ENCODE assay signal across 8 mouse cellular contexts in the genomic region with DNA sequence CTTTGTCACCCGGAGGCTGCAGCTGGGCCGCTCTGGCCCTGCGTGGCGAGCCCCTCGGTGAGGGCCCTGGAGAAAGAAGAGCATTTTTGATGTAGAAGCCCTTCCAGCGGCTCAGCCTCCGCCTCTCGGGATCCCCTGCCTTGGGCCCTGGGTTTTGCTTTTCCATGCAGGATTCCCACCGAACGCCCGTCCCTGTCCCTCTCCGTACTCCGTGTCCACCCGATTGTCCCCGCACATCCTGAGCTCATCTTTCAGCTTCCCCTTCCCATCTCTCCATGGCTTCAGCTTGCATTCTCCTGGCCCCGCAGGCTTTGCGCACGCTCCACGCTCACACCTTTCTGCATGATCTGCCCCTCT. TPM values are rescaled to one million over a fixed set of nuclear protein-coding genes. Genes with fewer than 3 reads are reported as not detected.
DNase-seq lines count a peak whose midpoint lies in the region; ATAC-seq and TF ChIP-seq lines count a peak whose summit lies in the region.

No protein-coding gene starts in this region.

- H3K4me2 ChIP-seq in limb, embryonic 15.5 days = peak overlapping the region; percentile 71
- H3K4me2 ChIP-seq in stomach, embryonic 15.5 days = peak overlapping the region; percentile 77

- peak overlapping the region; percentile 95; the same call in 1 of the 2 replicates for H3K27ac ChIP-seq in spleen, adult 2 months (ENCODE audit: insufficient read depth, low read length)
- peak overlapping the region; percentile 87 for H3K27ac ChIP-seq in limb, embryonic 15.5 days
- H3K27ac ChIP-seq in stomach, embryonic 15.5 days = peak overlapping the region; percentile 84; the same call in 1 of the 2 replicates

- DNase-seq in embryo, embryonic 10 days (ENCODE audit: low spot score) = peak; percentile 32
- DNase-seq in embryo, embryonic 11 days = no peak
- DNase-seq in spleen, adult 2 months (ENCODE audit: low read depth in 1 of 2, low spot score in 2 of 2) = no peak
- DNase-seq in spleen, adult 18-20 months = no peak
- DNase-seq in spleen, postnatal 36 days (ENCODE audit: low spot score in 2 of 2) = no peak
- no peak for DNase-seq in cerebellum, postnatal 36 days

- peak overlapping the region; percentile 74 for H3K9ac ChIP-seq in limb, embryonic 15.5 days
- peak overlapping the region; percentile 76 for H3K9ac ChIP-seq in stomach, embryonic 15.5 days

- peak overlapping the region; percentile 98 for H3K4me3 ChIP-seq in spleen, adult 2 months (ENCODE audit: extremely low read depth, insufficient read depth, insufficient read length)
- H3K4me3 ChIP-seq in limb, embryonic 15.5 days = peak overlapping the region; percentile 92
- H3K4me3 ChIP-seq in stomach, embryonic 15.5 days (replicated peaks) = peak overlapping the region; percentile 76

- no peaks in the 10 kb centered on the region for H3K27me3 ChIP-seq in spleen, adult 2 months (ENCODE audit: control insufficient read depth, insufficient read depth, low read length)
- H3K27me3 ChIP-seq in limb, embryonic 15.5 days = no peaks in the 10 kb centered on the region
- H3K27me3 ChIP-seq in stomach, embryonic 15.5 days (replicated peaks) = no peaks in the 10 kb centered on the region

- no peak for TF ChIP-seq POLR2A in spleen, adult 2 months (IDR thresholded peaks at IDR 0.05; ENCODE audit: low read depth, low read length)

- ATAC-seq in limb, embryonic 15.5 days (ENCODE audit: insufficient number of reproducible peaks, low FRiP score, low TSS enrichment, low read depth) = no peak
- ATAC-seq in stomach, embryonic 15.5 days (ENCODE audit: insufficient read depth, low FRiP score, low read depth) = no peak

- TF ChIP-seq CTCF in spleen, adult 2 months (IDR thresholded peaks at IDR 0.05; ENCODE audit: extremely low read depth, insufficient read depth, insufficient read length, insufficient replicate concordance) = no peak

- peaks cover 7% of the 10 kb centered on the region for H3K4me1 ChIP-seq in spleen, adult 2 months (ENCODE audit: control insufficient read depth, insufficient read depth, insufficient read length)
- H3K4me1 ChIP-seq in limb, embryonic 15.5 days = peaks cover 18% of the 10 kb centered on the region
- 0 out of 2 replicates have a peak, but pooled peaks cover 8% of the 10 kb centered on the region for H3K4me1 ChIP-seq in stomach, embryonic 15.5 days

- no peaks in the 10 kb centered on the region for H3K9me3 ChIP-seq in limb, embryonic 15.5 days
- no peaks in the 10 kb centered on the region for H3K9me3 ChIP-seq in stomach, embryonic 15.5 days

- WGBS in spleen, adult 2 months = 2% methylated on average over 18 of the region's 19 CpGs
- WGBS in limb, embryonic 15.5 days = under 1% methylated on average over 19 of the region's 19 CpGs
- WGBS in stomach, embryonic 15.5 days = 0% methylated on average over 19 of the region's 19 CpGs

- peaks cover 3% of the 10 kb centered on the region; the same call in 1 of the 2 replicates for H3K36me3 ChIP-seq in spleen, adult 2 months (ENCODE audit: control insufficient read depth, insufficient read depth, low read length)
- H3K36me3 ChIP-seq in limb, embryonic 15.5 days = peaks cover 22% of the 10 kb centered on the region
- no peaks in the 10 kb centered on the region for H3K36me3 ChIP-seq in stomach, embryonic 15.5 days

RNA-seq across cellular contexts. Expression of a gene that starts 0.3 kb away (rescaled TPM):
- 35.4 and 41.9 TPM in 2 replicates for polyA plus RNA-seq in spleen, adult 2 months (2012; rRNA removed)
- 29.6 and 30.5 TPM in 2 replicates for polyA plus RNA-seq in limb, embryonic 15.5 days (2015; fragmentation: Nextera tagmentation; extraction: Ambion mirVana)
- polyA plus RNA-seq in stomach, embryonic 15.5 days (2015; fragmentation: Nextera tagmentation; extraction: Ambion mirVana) = 25.5 and 30.3 TPM in 2 replicates

RNA-seq across cellular contexts. Expression of a gene that starts 26.1 kb away (rescaled TPM):
- polyA plus RNA-seq in spleen, adult 2 months (2012; rRNA removed) = 1.7 and 2.0 TPM in 2 replicates
- polyA plus RNA-seq in limb, embryonic 15.5 days (2015; fragmentation: Nextera tagmentation; extraction: Ambion mirVana) = 13.6 and 15.9 TPM in 2 replicates
- 9.2 and 9.3 TPM in 2 replicates for polyA plus RNA-seq in stomach, embryonic 15.5 days (2015; fragmentation: Nextera tagmentation; extraction: Ambion mirVana)

RNA-seq across cellular contexts. Expression of a gene that starts 44.3 kb away (rescaled TPM):
- polyA plus RNA-seq in spleen, adult 2 months (2012; rRNA removed) = 24.9 and 27.4 TPM in 2 replicates
- polyA plus RNA-seq in limb, embryonic 15.5 days (2015; fragmentation: Nextera tagmentation; extraction: Ambion mirVana) = 20.6 and 21.6 TPM in 2 replicates
- polyA plus RNA-seq in stomach, embryonic 15.5 days (2015; fragmentation: Nextera tagmentation; extraction: Ambion mirVana) = 24.0 and 25.8 TPM in 2 replicates

RNA-seq across cellular contexts. Expression of a gene that starts 47.2 kb away (rescaled TPM):
- polyA plus RNA-seq in spleen, adult 2 months (2012; rRNA removed) = 0.04 TPM in 1 of 2 replicates, not detected in the other
- 0.06 TPM in 1 of 2 replicates, not detected in the other for polyA plus RNA-seq in limb, embryonic 15.5 days (2015; fragmentation: Nextera tagmentation; extraction: Ambion mirVana)
- 0.05 and 0.12 TPM in 2 replicates for polyA plus RNA-seq in stomach, embryonic 15.5 days (2015; fragmentation: Nextera tagmentation; extraction: Ambion mirVana)
